Mouse (Mus musculus): ENCODE data around the gene Ppm1d. TPM values are rescaled to one million over a fixed set of nuclear protein-coding genes. Genes with fewer than 3 reads are reported as not detected.

The Ppm1d gene
- 28.1 and 30.8 TPM in 2 replicates for polyA plus RNA-seq (2016; fragmentation: Nextera tagmentation; extraction: Ambion mirVana)

GRCm38 (mm10) chr11:85310713-85311574, at the start of gene Ppm1d:
Gene Ppm1d (plus strand): TSS chr11:85311244.
- Histone ChIP-seq H3K27me3 (replicated peaks) (no peaks in the 10 kb centered on the region), H3K9ac (peak within 1 kb of the TSS; percentile 94), H3K4me3 (peak within 1 kb of the TSS; percentile 94), H3K27ac (peak within 1 kb of the TSS; percentile 89), H3K9me3 (no peaks in the 10 kb centered on the region), H3K36me3 (peaks cover 8% of the 10 kb centered on the region), H3K4me2 (replicated peaks) (peak within 1 kb of the TSS; percentile 86), H3K4me1 (peaks cover 16% of the 10 kb centered on the region)
- ATAC-seq (ENCODE audit: low FRiP score, low read depth): peak; percentile 92
- under 1% methylated on average over 68 of the region's 78 CpGs for WGBS

- Histone ChIP-seq H3K4me2 (replicated peaks) (no peak overlapping the region), H3K9ac (no peak overlapping the region), H3K27me3 (replicated peaks) (no peaks in the 10 kb centered on the region), H3K4me3 (no peak overlapping the region), H3K27ac (no peak overlapping the region), H3K36me3 (no peaks in the 10 kb centered on the region), H3K4me1 (no peaks in the 10 kb centered on the region), H3K9me3 (no peaks in the 10 kb centered on the region)
- 75% methylated on average over 5 of the region's 5 CpGs for WGBS
- no peak for ATAC-seq (ENCODE audit: low FRiP score, low read depth)
These were observed 46.4 kb upstream of the Ppm1d start for GRCm38 (mm10) chr11:85264635-85265034.

GRCm38 (mm10) chr11:85267393-85267792, 43.7 kb upstream of the Ppm1d start:
- no peaks in the 10 kb centered on the region for H3K9me3 ChIP-seq
- WGBS: 87% methylated on average over 1 of the region's 1 CpGs
- H3K4me3 ChIP-seq: no peak overlapping the region
- H3K36me3 ChIP-seq: no peaks in the 10 kb centered on the region
- no peak overlapping the region for H3K4me2 ChIP-seq (replicated peaks)
- no peak for ATAC-seq (ENCODE audit: low FRiP score, low read depth)
- H3K4me1 ChIP-seq: no peaks in the 10 kb centered on the region
- no peaks in the 10 kb centered on the region for H3K27me3 ChIP-seq (replicated peaks)
- H3K9ac ChIP-seq: no peak overlapping the region
- no peak overlapping the region for H3K27ac ChIP-seq

GRCm38 (mm10) chr11:85270631-85271030, 40.4 kb upstream of the Ppm1d start:
- no peaks in the 10 kb centered on the region for H3K9me3 ChIP-seq
- no peaks in the 10 kb centered on the region for H3K36me3 ChIP-seq
- H3K9ac ChIP-seq: no peak overlapping the region
- WGBS: 68% methylated on average over 3 of the region's 3 CpGs
- H3K4me1 ChIP-seq: no peaks in the 10 kb centered on the region
- ATAC-seq (ENCODE audit: low FRiP score, low read depth): no peak
- no peaks in the 10 kb centered on the region for H3K27me3 ChIP-seq (replicated peaks)
- no peak overlapping the region for H3K27ac ChIP-seq
- H3K4me3 ChIP-seq: no peak overlapping the region
- no peak overlapping the region for H3K4me2 ChIP-seq (replicated peaks)

GRCm38 (mm10) chr11:85273299-85273698, 37.7 kb upstream of the Ppm1d start:
- no peak for ATAC-seq (ENCODE audit: low FRiP score, low read depth)
- Histone ChIP-seq H3K27ac (no peak overlapping the region), H3K4me3 (no peak overlapping the region), H3K9ac (no peak overlapping the region), H3K4me2 (replicated peaks) (no peak overlapping the region), H3K36me3 (no peaks in the 10 kb centered on the region), H3K27me3 (replicated peaks) (no peaks in the 10 kb centered on the region), H3K9me3 (no peaks in the 10 kb centered on the region), H3K4me1 (no peaks in the 10 kb centered on the region)
- 72% methylated on average over 6 of the region's 6 CpGs for WGBS

- Histone ChIP-seq H3K27me3 (replicated peaks) (no peaks in the 10 kb centered on the region), H3K27ac (no peak overlapping the region), H3K9ac (no peak overlapping the region), H3K4me1 (no peaks in the 10 kb centered on the region), H3K4me2 (replicated peaks) (no peak overlapping the region), H3K4me3 (no peak overlapping the region), H3K9me3 (no peaks in the 10 kb centered on the region), H3K36me3 (no peaks in the 10 kb centered on the region)
- ATAC-seq (ENCODE audit: low FRiP score, low read depth): no peak
- WGBS: 90% methylated on average over 5 of the region's 5 CpGs
These were observed 35.9 kb upstream of the Ppm1d start for GRCm38 (mm10) chr11:85275151-85275550.

GRCm38 (mm10) chr11:85277609-85278008, 33.4 kb upstream of the Ppm1d start:
- Histone ChIP-seq H3K27ac (no peak overlapping the region), H3K9ac (no peak overlapping the region), H3K27me3 (replicated peaks) (no peaks in the 10 kb centered on the region), H3K4me2 (replicated peaks) (no peak overlapping the region), H3K4me1 (no peaks in the 10 kb centered on the region), H3K9me3 (no peaks in the 10 kb centered on the region), H3K4me3 (no peak overlapping the region), H3K36me3 (no peaks in the 10 kb centered on the region)
- WGBS: 69% methylated on average over 5 of the region's 5 CpGs
- no peak for ATAC-seq (ENCODE audit: low FRiP score, low read depth)

- H3K9ac ChIP-seq: no peak overlapping the region
- H3K4me1 ChIP-seq: no peaks in the 10 kb centered on the region
- H3K36me3 ChIP-seq: no peaks in the 10 kb centered on the region
- 74% methylated on average over 1 of the region's 1 CpGs for WGBS
- no peaks in the 10 kb centered on the region for H3K27me3 ChIP-seq (replicated peaks)
- H3K4me3 ChIP-seq: no peak overlapping the region
- no peak overlapping the region for H3K27ac ChIP-seq
- H3K9me3 ChIP-seq: no peaks in the 10 kb centered on the region
- no peak overlapping the region for H3K4me2 ChIP-seq (replicated peaks)
- ATAC-seq (ENCODE audit: low FRiP score, low read depth): no peak
These were observed 32.9 kb upstream of the Ppm1d start for GRCm38 (mm10) chr11:85278175-85278574.

GRCm38 (mm10) chr11:85281219-85281878, 29.7 kb upstream of the Ppm1d start:
- Histone ChIP-seq H3K4me1 (no peaks in the 10 kb centered on the region), H3K27ac (no peak overlapping the region), H3K36me3 (no peaks in the 10 kb centered on the region), H3K9ac (no peak overlapping the region), H3K4me2 (replicated peaks) (no peak overlapping the region), H3K27me3 (replicated peaks) (no peaks in the 10 kb centered on the region), H3K4me3 (no peak overlapping the region), H3K9me3 (no peaks in the 10 kb centered on the region)
- ATAC-seq (ENCODE audit: low FRiP score, low read depth): no peak
- WGBS: 77% methylated on average over 15 of the region's 15 CpGs

GRCm38 (mm10) chr11:85297953-85298352, 13.1 kb upstream of the Ppm1d start:
- Histone ChIP-seq H3K4me3 (no peak overlapping the region), H3K9me3 (no peaks in the 10 kb centered on the region), H3K27me3 (replicated peaks) (no peaks in the 10 kb centered on the region), H3K4me1 (no peaks in the 10 kb centered on the region), H3K4me2 (replicated peaks) (no peak overlapping the region), H3K27ac (no peak overlapping the region), H3K36me3 (no peaks in the 10 kb centered on the region), H3K9ac (no peak overlapping the region)
- ATAC-seq (ENCODE audit: low FRiP score, low read depth): no peak
- 84% methylated on average over 13 of the region's 13 CpGs for WGBS

- Histone ChIP-seq H3K4me3 (no peak overlapping the region), H3K9me3 (no peaks in the 10 kb centered on the region), H3K4me2 (replicated peaks) (no peak overlapping the region), H3K4me1 (no peaks in the 10 kb centered on the region), H3K36me3 (no peaks in the 10 kb centered on the region), H3K9ac (no peak overlapping the region), H3K27ac (no peak overlapping the region), H3K27me3 (replicated peaks) (no peaks in the 10 kb centered on the region)
- 81% methylated on average over 2 of the region's 2 CpGs for WGBS
- ATAC-seq (ENCODE audit: low FRiP score, low read depth): no peak
These were observed 11.2 kb upstream of the Ppm1d start for GRCm38 (mm10) chr11:85299880-85300279.

GRCm38 (mm10) chr11:85301161-85301560, 9.9 kb upstream of the Ppm1d start:
- WGBS: 93% methylated on average over 3 of the region's 3 CpGs
- Histone ChIP-seq H3K27ac (no peak overlapping the region), H3K4me2 (replicated peaks) (no peak overlapping the region), H3K4me3 (no peak overlapping the region), H3K9ac (no peak overlapping the region), H3K27me3 (replicated peaks) (no peaks in the 10 kb centered on the region), H3K4me1 (no peaks in the 10 kb centered on the region), H3K36me3 (no peaks in the 10 kb centered on the region), H3K9me3 (no peaks in the 10 kb centered on the region)
- ATAC-seq (ENCODE audit: low FRiP score, low read depth): no peak
